Mouse (Mus musculus): ENCODE measurements around the gene Ifna6. TPM values are rescaled to one million over a fixed set of nuclear protein-coding genes. Genes with fewer than 3 reads are reported as not detected.

Ifna6 gene
- not detected for polyA plus RNA-seq (2015; fragmentation: Illumina TruSeq; extraction: RNeasy Lipid Tissue Mini Kit (QIAGEN cat#74804); ENCODE audit: insufficient read depth, low read depth, low replicate concordance)

DNA sequence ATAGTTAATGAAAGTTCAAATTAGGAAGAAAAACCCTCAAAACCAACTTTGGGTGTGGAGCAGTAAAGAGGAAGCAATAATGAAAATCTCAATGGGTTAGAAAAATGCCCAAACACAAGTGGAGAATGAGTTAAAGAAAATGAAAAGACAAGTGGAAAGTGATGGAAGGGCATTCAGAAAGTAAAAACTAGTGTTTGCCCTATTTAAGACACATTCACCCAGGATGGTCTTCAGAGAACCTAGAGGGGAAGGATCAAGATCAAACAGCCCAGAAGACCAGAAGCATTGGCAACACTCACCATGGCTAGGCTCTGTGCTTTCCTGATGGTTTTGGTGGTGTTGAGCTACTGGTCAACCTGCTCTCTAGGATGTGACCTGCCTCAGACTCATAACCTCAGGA lies at the start of gene Ifna6:
TSS of gene Ifna6 (plus strand) at position 301 of the 400 bp plus-strand sequence.

DNA sequence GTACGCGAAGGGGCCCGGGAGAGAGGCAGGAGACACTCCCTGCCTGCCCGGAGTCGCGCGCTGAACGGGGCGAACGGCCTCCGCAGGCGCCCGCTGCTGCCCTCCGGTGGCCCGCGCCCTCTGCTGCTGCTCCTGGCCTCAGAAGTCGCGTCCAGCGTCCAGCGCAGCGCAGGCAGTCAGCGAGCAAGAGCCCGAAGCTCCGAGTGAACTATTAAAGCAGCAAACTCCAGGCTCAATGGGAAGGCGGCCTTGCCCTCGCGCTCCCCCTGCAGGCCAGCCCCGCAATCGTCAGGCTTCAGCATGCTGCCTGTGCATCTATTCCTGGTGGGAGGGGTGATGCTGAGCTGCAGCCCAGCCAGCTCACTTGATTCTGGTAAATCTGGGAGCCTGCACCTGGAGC lies 47.7 kb upstream of the Ifna6 start, which contains the start of gene Gm13272:
TSS of gene Gm13272 (plus strand) at position 301 of the 400 bp plus-strand sequence.

GRCm38 (mm10) chr4:88781831-88782230 lies 45.4 kb upstream of the Ifna6 start, which contains the start of gene Ifnz:
Gene Ifnz (plus strand): TSS chr4:88782131.

DNA sequence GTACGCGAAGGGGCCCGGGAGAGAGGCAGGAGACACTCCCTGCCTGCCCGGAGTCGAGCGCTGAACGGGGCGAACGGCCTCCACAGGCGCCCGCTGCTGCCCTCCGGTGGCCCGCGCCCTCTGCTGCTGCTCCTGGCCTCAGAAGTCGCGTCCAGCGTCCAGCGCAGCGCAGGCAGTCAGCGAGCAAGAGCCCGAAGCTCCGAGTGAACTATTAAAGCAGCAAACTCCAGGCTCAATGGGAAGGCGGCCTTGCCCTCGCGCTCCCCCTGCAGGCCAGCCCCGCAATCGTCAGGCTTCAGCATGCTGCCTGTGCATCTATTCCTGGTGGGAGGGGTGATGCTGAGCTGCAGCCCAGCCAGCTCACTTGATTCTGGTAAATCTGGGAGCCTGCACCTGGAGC lies 41.8 kb upstream of the Ifna6 start, which contains the start of gene Gm13276:
TSS of gene Gm13276 (plus strand) at position 301 of the 400 bp plus-strand sequence.

DNA sequence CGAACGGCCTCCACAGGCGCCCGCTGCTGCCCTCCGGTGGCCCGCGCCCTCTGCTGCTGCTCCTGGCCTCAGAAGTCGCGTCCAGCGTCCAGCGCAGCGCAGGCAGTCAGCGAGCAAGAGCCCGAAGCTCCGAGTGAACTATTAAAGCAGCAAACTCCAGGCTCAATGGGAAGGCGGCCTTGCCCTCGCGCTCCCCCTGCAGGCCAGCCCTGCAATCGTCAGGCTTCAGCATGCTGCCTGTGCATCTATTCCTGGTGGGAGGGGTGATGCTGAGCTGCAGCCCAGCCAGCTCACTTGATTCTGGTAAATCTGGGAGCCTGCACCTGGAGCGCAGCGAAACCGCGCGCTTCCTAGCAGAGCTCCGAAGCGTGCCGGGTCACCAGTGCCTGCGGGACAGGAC lies 38.8 kb upstream of the Ifna6 start, which contains the start of gene Gm13277:
TSS of gene Gm13277 (plus strand) at position 231 of the 400 bp plus-strand sequence.

GRCm38 (mm10) chr4:88791250-88791649 lies 36.0 kb upstream of the Ifna6 start, which contains the start of gene Gm13278:
Gene Gm13278 (plus strand): TSS chr4:88791550.

GRCm38 (mm10) chr4:88793936-88794675 lies 33.1 kb upstream of the Ifna6 start, which contains the start of gene Gm13275:
Gene Gm13275 (plus strand): TSS chr4:88794487.

GRCm38 (mm10) chr4:88797097-88797496 lies 30.1 kb upstream of the Ifna6 start, which contains the start of gene Gm13279:
Gene Gm13279 (plus strand): TSS chr4:88797397.

GRCm38 (mm10) chr4:88799365-88799764 lies 27.9 kb upstream of the Ifna6 start, which contains the start of gene Gm13285:
Gene Gm13285 (plus strand): TSS chr4:88799665.

DNA sequence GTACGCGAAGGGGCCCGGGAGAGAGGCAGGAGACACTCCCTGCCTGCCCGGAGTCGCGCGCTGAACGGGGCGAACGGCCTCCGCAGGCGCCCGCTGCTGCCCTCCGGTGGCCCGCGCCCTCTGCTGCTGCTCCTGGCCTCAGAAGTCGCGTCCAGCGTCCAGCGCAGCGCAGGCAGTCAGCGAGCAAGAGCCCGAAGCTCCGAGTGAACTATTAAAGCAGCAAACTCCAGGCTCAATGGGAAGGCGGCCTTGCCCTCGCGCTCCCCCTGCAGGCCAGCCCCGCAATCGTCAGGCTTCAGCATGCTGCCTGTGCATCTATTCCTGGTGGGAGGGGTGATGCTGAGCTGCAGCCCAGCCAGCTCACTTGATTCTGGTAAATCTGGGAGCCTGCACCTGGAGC lies 24.3 kb upstream of the Ifna6 start, which contains the start of gene Gm13287:
TSS of gene Gm13287 (plus strand) at position 301 of the 400 bp plus-strand sequence.

GRCm38 (mm10) chr4:88805231-88805630 lies 22.0 kb upstream of the Ifna6 start, which contains the start of gene Gm13288:
Gene Gm13288 (plus strand): TSS chr4:88805531.

DNA sequence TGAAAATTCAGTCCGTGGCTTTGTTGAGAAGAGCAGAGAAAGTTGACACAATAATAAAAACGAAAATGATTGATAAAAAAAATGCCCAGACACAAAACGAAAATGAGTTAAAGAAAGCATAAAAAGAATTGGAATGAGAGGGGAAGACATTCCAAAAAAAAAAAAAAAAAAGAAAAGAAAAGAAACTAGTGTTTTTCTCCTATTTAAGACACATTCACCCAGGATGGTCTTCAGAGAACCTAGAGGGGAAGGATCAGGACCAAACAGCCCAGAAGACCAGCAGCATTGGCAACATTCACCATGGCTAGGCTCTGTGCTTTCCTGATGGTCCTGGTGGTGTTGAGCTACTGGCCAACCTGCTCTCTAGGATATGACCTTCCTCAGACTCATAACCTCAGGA lies 11.3 kb upstream of the Ifna6 start, which contains the start of gene Ifna7:
TSS of gene Ifna7 (plus strand) at position 301 of the 400 bp plus-strand sequence.

DNA sequence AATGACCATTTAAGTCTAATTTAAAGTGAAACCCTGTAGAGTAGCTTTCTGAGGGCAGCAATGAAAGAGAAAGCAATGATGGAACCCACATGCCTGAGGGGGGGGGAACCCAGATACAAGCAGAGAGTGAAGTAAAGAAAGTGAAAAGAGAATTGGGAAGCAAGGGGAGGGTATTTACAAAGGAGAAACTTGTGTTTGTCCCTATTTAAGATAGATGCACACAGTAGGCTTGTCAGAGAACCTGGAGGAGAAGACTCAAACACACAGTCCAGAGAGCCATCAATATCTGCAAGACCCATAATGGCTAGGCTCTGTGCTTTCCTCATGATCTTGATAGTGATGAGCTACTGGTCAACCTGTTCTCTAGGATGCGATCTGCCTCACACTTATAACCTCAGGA lies 7.6 kb upstream of the Ifna6 start, which contains the start of gene Ifna11:
TSS of gene Ifna11 (plus strand) at position 301 of the 400 bp plus-strand sequence.

GRCm38 (mm10) chr4:88835225-88835624 lies 8.0 kb downstream of the Ifna6 start, which contains the start of gene Ifna5:
Gene Ifna5 (plus strand): TSS chr4:88835525.

GRCm38 (mm10) chr4:88841438-88841911 lies 14.3 kb downstream of the Ifna6 start, which contains the start of gene Ifna4:
Gene Ifna4 (plus strand): TSS chr4:88841861.

DNA sequence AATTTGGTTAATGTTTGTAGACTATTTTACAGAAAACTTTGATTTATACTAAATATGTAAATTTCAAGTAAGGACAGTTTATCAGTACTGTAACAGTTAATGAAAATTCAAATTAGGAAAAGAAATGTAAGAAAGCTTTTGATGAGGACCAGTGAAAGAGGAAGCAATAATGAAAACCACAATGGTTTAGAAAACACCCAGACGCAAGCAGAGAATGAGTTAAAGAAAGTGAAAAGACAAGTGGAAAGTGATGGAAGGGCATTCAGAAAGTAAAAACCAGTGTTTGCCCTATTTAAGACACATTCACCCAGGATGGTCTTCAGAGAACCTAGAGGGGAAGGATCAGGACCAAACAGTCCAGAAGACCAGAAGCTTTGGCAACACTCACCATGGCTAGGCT lies 22.5 kb downstream of the Ifna6 start, which contains the start of gene Ifna1:
TSS of gene Ifna1 (plus strand) at position 390 of the 400 bp plus-strand sequence.

Other genes starting within 250 kb of the Ifna6 start
- gene Ifna9, start 235.0 kb upstream of the Ifna6 start, polyA plus RNA-seq (2015; fragmentation: Illumina TruSeq; extraction: RNeasy Lipid Tissue Mini Kit (QIAGEN cat#74804); ENCODE audit: insufficient read depth, low read depth, low replicate concordance): not detected
- gene Ifna12, start 224.0 kb upstream of the Ifna6 start, polyA plus RNA-seq (2015; fragmentation: Illumina TruSeq; extraction: RNeasy Lipid Tissue Mini Kit (QIAGEN cat#74804); ENCODE audit: insufficient read depth, low read depth, low replicate concordance): not detected
- not detected for gene C87499, start 193.0 kb upstream of the Ifna6 start, polyA plus RNA-seq (2015; fragmentation: Illumina TruSeq; extraction: RNeasy Lipid Tissue Mini Kit (QIAGEN cat#74804); ENCODE audit: insufficient read depth, low read depth, low replicate concordance)
- gene Ifna13, start 183.0 kb upstream of the Ifna6 start, polyA plus RNA-seq (2015; fragmentation: Illumina TruSeq; extraction: RNeasy Lipid Tissue Mini Kit (QIAGEN cat#74804); ENCODE audit: insufficient read depth, low read depth, low replicate concordance): not detected
- not detected for gene Ifna16, start 150.5 kb upstream of the Ifna6 start, polyA plus RNA-seq (2015; fragmentation: Illumina TruSeq; extraction: RNeasy Lipid Tissue Mini Kit (QIAGEN cat#74804); ENCODE audit: insufficient read depth, low read depth, low replicate concordance)
- not detected for gene Ifna2, start 143.5 kb upstream of the Ifna6 start, polyA plus RNA-seq (2015; fragmentation: Illumina TruSeq; extraction: RNeasy Lipid Tissue Mini Kit (QIAGEN cat#74804); ENCODE audit: insufficient read depth, low read depth, low replicate concordance)
- not detected for gene Ifnab, start 136.1 kb upstream of the Ifna6 start, polyA plus RNA-seq (2015; fragmentation: Illumina TruSeq; extraction: RNeasy Lipid Tissue Mini Kit (QIAGEN cat#74804); ENCODE audit: insufficient read depth, low read depth, low replicate concordance)
- gene Gm26566, start 105.6 kb upstream of the Ifna6 start, polyA plus RNA-seq (2015; fragmentation: Illumina TruSeq; extraction: RNeasy Lipid Tissue Mini Kit (QIAGEN cat#74804); ENCODE audit: insufficient read depth, low read depth, low replicate concordance): not detected
- gene Klhl9, start 105.0 kb upstream of the Ifna6 start, polyA plus RNA-seq (2015; fragmentation: Illumina TruSeq; extraction: RNeasy Lipid Tissue Mini Kit (QIAGEN cat#74804); ENCODE audit: insufficient read depth, low read depth, low replicate concordance): 7.4 TPM
- not detected for gene Gm13271, start 72.5 kb upstream of the Ifna6 start, polyA plus RNA-seq (2015; fragmentation: Illumina TruSeq; extraction: RNeasy Lipid Tissue Mini Kit (QIAGEN cat#74804); ENCODE audit: insufficient read depth, low read depth, low replicate concordance)
- not detected for gene Gm13283, start 67.3 kb upstream of the Ifna6 start, polyA plus RNA-seq (2015; fragmentation: Illumina TruSeq; extraction: RNeasy Lipid Tissue Mini Kit (QIAGEN cat#74804); ENCODE audit: insufficient read depth, low read depth, low replicate concordance)
- gene Gm13290, start 53.6 kb upstream of the Ifna6 start, polyA plus RNA-seq (2015; fragmentation: Illumina TruSeq; extraction: RNeasy Lipid Tissue Mini Kit (QIAGEN cat#74804); ENCODE audit: insufficient read depth, low read depth, low replicate concordance): not detected
- gene Gm13289, start 50.5 kb upstream of the Ifna6 start, polyA plus RNA-seq (2015; fragmentation: Illumina TruSeq; extraction: RNeasy Lipid Tissue Mini Kit (QIAGEN cat#74804); ENCODE audit: insufficient read depth, low read depth, low replicate concordance): not detected
- gene Gm13272, start 47.6 kb upstream of the Ifna6 start, polyA plus RNA-seq (2015; fragmentation: Illumina TruSeq; extraction: RNeasy Lipid Tissue Mini Kit (QIAGEN cat#74804); ENCODE audit: insufficient read depth, low read depth, low replicate concordance): not detected
- not detected for gene Ifnz, start 45.3 kb upstream of the Ifna6 start, polyA plus RNA-seq (2015; fragmentation: Illumina TruSeq; extraction: RNeasy Lipid Tissue Mini Kit (QIAGEN cat#74804); ENCODE audit: insufficient read depth, low read depth, low replicate concordance)
- gene Gm13276, start 41.7 kb upstream of the Ifna6 start, polyA plus RNA-seq (2015; fragmentation: Illumina TruSeq; extraction: RNeasy Lipid Tissue Mini Kit (QIAGEN cat#74804); ENCODE audit: insufficient read depth, low read depth, low replicate concordance): not detected
- not detected for gene Gm13277, start 38.8 kb upstream of the Ifna6 start, polyA plus RNA-seq (2015; fragmentation: Illumina TruSeq; extraction: RNeasy Lipid Tissue Mini Kit (QIAGEN cat#74804); ENCODE audit: insufficient read depth, low read depth, low replicate concordance)
- gene Gm13278, start 35.9 kb upstream of the Ifna6 start, polyA plus RNA-seq (2015; fragmentation: Illumina TruSeq; extraction: RNeasy Lipid Tissue Mini Kit (QIAGEN cat#74804); ENCODE audit: insufficient read depth, low read depth, low replicate concordance): not detected
- not detected for gene Gm13275, start 32.9 kb upstream of the Ifna6 start, polyA plus RNA-seq (2015; fragmentation: Illumina TruSeq; extraction: RNeasy Lipid Tissue Mini Kit (QIAGEN cat#74804); ENCODE audit: insufficient read depth, low read depth, low replicate concordance)
- not detected for gene Gm13279, start 30.0 kb upstream of the Ifna6 start, polyA plus RNA-seq (2015; fragmentation: Illumina TruSeq; extraction: RNeasy Lipid Tissue Mini Kit (QIAGEN cat#74804); ENCODE audit: insufficient read depth, low read depth, low replicate concordance)
- not detected for gene Gm13285, start 27.8 kb upstream of the Ifna6 start, polyA plus RNA-seq (2015; fragmentation: Illumina TruSeq; extraction: RNeasy Lipid Tissue Mini Kit (QIAGEN cat#74804); ENCODE audit: insufficient read depth, low read depth, low replicate concordance)
- gene Gm13287, start 24.2 kb upstream of the Ifna6 start, polyA plus RNA-seq (2015; fragmentation: Illumina TruSeq; extraction: RNeasy Lipid Tissue Mini Kit (QIAGEN cat#74804); ENCODE audit: insufficient read depth, low read depth, low replicate concordance): not detected
- gene Gm13288, start 21.9 kb upstream of the Ifna6 start, polyA plus RNA-seq (2015; fragmentation: Illumina TruSeq; extraction: RNeasy Lipid Tissue Mini Kit (QIAGEN cat#74804); ENCODE audit: insufficient read depth, low read depth, low replicate concordance): not detected
- gene Ifna7, start 11.2 kb upstream of the Ifna6 start, polyA plus RNA-seq (2015; fragmentation: Illumina TruSeq; extraction: RNeasy Lipid Tissue Mini Kit (QIAGEN cat#74804); ENCODE audit: insufficient read depth, low read depth, low replicate concordance): not detected
- not detected for gene Ifna11, start 7.5 kb upstream of the Ifna6 start, polyA plus RNA-seq (2015; fragmentation: Illumina TruSeq; extraction: RNeasy Lipid Tissue Mini Kit (QIAGEN cat#74804); ENCODE audit: insufficient read depth, low read depth, low replicate concordance)
- gene Ifna5, start 8.1 kb downstream of the Ifna6 start, polyA plus RNA-seq (2015; fragmentation: Illumina TruSeq; extraction: RNeasy Lipid Tissue Mini Kit (QIAGEN cat#74804); ENCODE audit: insufficient read depth, low read depth, low replicate concordance): not detected
- not detected for gene Ifna4, start 14.4 kb downstream of the Ifna6 start, polyA plus RNA-seq (2015; fragmentation: Illumina TruSeq; extraction: RNeasy Lipid Tissue Mini Kit (QIAGEN cat#74804); ENCODE audit: insufficient read depth, low read depth, low replicate concordance)
- gene Ifna1, start 22.7 kb downstream of the Ifna6 start, polyA plus RNA-seq (2015; fragmentation: Illumina TruSeq; extraction: RNeasy Lipid Tissue Mini Kit (QIAGEN cat#74804); ENCODE audit: insufficient read depth, low read depth, low replicate concordance): not detected
- not detected for gene Ifne, start 52.8 kb downstream of the Ifna6 start, polyA plus RNA-seq (2015; fragmentation: Illumina TruSeq; extraction: RNeasy Lipid Tissue Mini Kit (QIAGEN cat#74804); ENCODE audit: insufficient read depth, low read depth, low replicate concordance)

All from pancreas, adult 10 weeks (tissue).